Mouse (Mus musculus) G1E (cell line): ENCODE measurements around the gene Dtx3.

ENCODE experiments used
- CTCF ChIP-seq: IDR thresholded peaks from 2 replicates; pipeline ENCODE4 v1.5.1; 2012; ENCODE audit warnings: low read depth, low read length, inconsistent platforms, mixed read lengths
- GATA1 ChIP-seq: IDR thresholded peaks from 2 replicates; pipeline ENCODE4 v1.6.1; 2012; ENCODE audit warnings: borderline replicate concordance, low read length, inconsistent platforms, mixed read lengths
- TAL1 ChIP-seq: conservative IDR thresholded peaks from 2 replicates; pipeline ENCODE4 v1.6.1; 2012; ENCODE audit warnings: low read depth, low read length, inconsistent platforms, mixed read lengths

GRCm38 (mm10) chr10:127165654-127166403, 29.7 kb downstream of the Dtx3 start:
- TF ChIP-seq CTCF (no peak), GATA1 (no peak), TAL1 (no peak; the same call in 1 of the 2 replicates)
